10 mouse cellular contexts compared by ENCODE assay signal in genomic region chr4:117139217-117139612, GRCm38 (mm10). TPM values are rescaled to one million over a fixed set of nuclear protein-coding genes. Genes with fewer than 3 reads are reported as not detected.
DNase-seq lines count a peak whose midpoint lies in the region; ATAC-seq and TF ChIP-seq lines count a peak whose summit lies in the region.
"Had no signal": no experiment of that assay in that cellular context is flagged by ENCODE, and none has a peak within 500 bp of the region (broad histone marks: within the 10 kb centered on the region; RNA-seq: fewer than 3 reads in every experiment).

No protein-coding gene starts in this region.

- ATAC-seq in hindbrain, postnatal 0 days: peak; percentile 55; the same call in 1 of the 2 replicates
- no peak for ATAC-seq in hindbrain, embryonic 13.5 days (ENCODE audit: low FRiP score)
- ATAC-seq in liver, embryonic 14.5 days (ENCODE audit: insufficient read depth): no peak
- ATAC-seq in stomach, postnatal 0 days (ENCODE audit: low FRiP score, low TSS enrichment): no peak

- no peak for TF ChIP-seq POLR2A in ES-Bruce4 (IDR thresholded peaks at IDR 0.05; ENCODE audit: insufficient read depth, low read length)
- no peak for TF ChIP-seq POLR2A in cortical plate, adult 2 months (IDR thresholded peaks at IDR 0.05; ENCODE audit: extremely low read depth, insufficient read depth, low read length)

- 1% methylated on average over 2 of the region's 2 CpGs for WGBS in hindbrain, postnatal 0 days
- 1% methylated on average over 2 of the region's 2 CpGs for WGBS in hindbrain, embryonic 13.5 days
- 3% methylated on average over 2 of the region's 2 CpGs for WGBS in liver, embryonic 14.5 days (ENCODE audit: insufficient replicate concordance)
- WGBS in stomach, postnatal 0 days: 0% methylated on average over 2 of the region's 2 CpGs

- H3K36me3 ChIP-seq in hindbrain, postnatal 0 days (ENCODE audit: insufficient read depth, low read length): no peaks in the 10 kb centered on the region
- H3K36me3 ChIP-seq in hindbrain, embryonic 13.5 days: no peaks in the 10 kb centered on the region
- H3K36me3 ChIP-seq in ES-Bruce4 (ENCODE audit: control insufficient read depth, insufficient read depth, low read length, poor library complexity, severe bottlenecking): no peaks in the 10 kb centered on the region
- no peaks in the 10 kb centered on the region for H3K36me3 ChIP-seq in liver, embryonic 14.5 days (replicated peaks; ENCODE audit: control insufficient read depth, insufficient read depth, low read depth)
- H3K36me3 ChIP-seq in stomach, postnatal 0 days (ENCODE audit: control insufficient read depth, insufficient read depth, low read length): no peaks in the 10 kb centered on the region
- H3K36me3 ChIP-seq: lung, embryonic 15.5 days had no signal

- peak; percentile 66 for DNase-seq in hindbrain, postnatal 0 days (ENCODE audit: low spot score)
- DNase-seq in liver, embryonic 14.5 days (ENCODE audit: low read depth in 3 of 3, low spot score in 3 of 3): peak in 1 of 3 experiments; percentile 59
- peak; percentile 52 for DNase-seq in stomach, postnatal 0 days (ENCODE audit: low spot score)
- DNase-seq in left cerebral cortex, postnatal 10 days (ENCODE audit: extremely low spot score in 1 of 2, low spot score in 2 of 2): no peak
- DNase-seq in frontal cortex, postnatal 36 days (ENCODE audit: low spot score in 2 of 2): no peak

- intact Hi-C loops in left cerebral cortex, postnatal 10 days (cut with DNase I): loop anchor here (10.0 kb wide), 1 partner anchor 314 kb away; the partner anchor contains the start of gene Hpdl

- no peaks in the 10 kb centered on the region for H3K4me1 ChIP-seq in hindbrain, postnatal 0 days (ENCODE audit: insufficient read depth, low read length)
- peaks cover 4% of the 10 kb centered on the region for H3K4me1 ChIP-seq in hindbrain, embryonic 13.5 days (replicated peaks)
- H3K4me1 ChIP-seq in ES-Bruce4 (ENCODE audit: control insufficient read depth, insufficient read depth, low read length): peaks cover 4% of the 10 kb centered on the region
- no peaks in the 10 kb centered on the region for H3K4me1 ChIP-seq in cortical plate, adult 2 months (ENCODE audit: control insufficient read depth, insufficient read depth, low read length)
- peaks cover 2 to 19% of the 10 kb centered on the region in 2 experiments for H3K4me1 ChIP-seq in liver, embryonic 14.5 days (replicated peaks; ENCODE audit: control insufficient read depth in 2 of 2, insufficient read depth in 2 of 2, low read length in 1 of 2)
- H3K4me1 ChIP-seq in stomach, postnatal 0 days (replicated peaks; ENCODE audit: control insufficient read depth, insufficient read depth): no peaks in the 10 kb centered on the region

- TF ChIP-seq EP300 in ES-Bruce4 (IDR thresholded peaks at IDR 0.05; ENCODE audit: insufficient read depth, low read depth, low read length): 0 out of 2 replicates have a peak, but pooled peaks have one; percentile 21
- no peak for TF ChIP-seq EP300 in liver, embryonic 14.5 days (IDR thresholded peaks at IDR 0.05; ENCODE audit: low read depth)
- no peak for TF ChIP-seq EP300 in stomach, postnatal 0 days (optimal IDR thresholded peaks at IDR 0.05)

- H3K9ac ChIP-seq in hindbrain, postnatal 0 days (replicated peaks; ENCODE audit: low read length): no peak overlapping the region
- H3K9ac ChIP-seq in hindbrain, embryonic 13.5 days: no peak overlapping the region
- peak overlapping the region; percentile 39; the same call in 1 of the 2 replicates for H3K9ac ChIP-seq in ES-Bruce4 (ENCODE audit: low read depth, poor library complexity, severe bottlenecking)
- no peak overlapping the region for H3K9ac ChIP-seq in liver, embryonic 14.5 days (replicated peaks)
- H3K9ac ChIP-seq in stomach, postnatal 0 days (ENCODE audit: low read length): no peak overlapping the region
- H3K9ac ChIP-seq: lung, embryonic 15.5 days had no signal

- no peak overlapping the region for H3K4me2 ChIP-seq in hindbrain, postnatal 0 days (ENCODE audit: low read depth, low read length)
- H3K4me2 ChIP-seq in hindbrain, embryonic 13.5 days: no peak overlapping the region
- H3K4me2 ChIP-seq in liver, embryonic 14.5 days (ENCODE audit: low read depth): no peak overlapping the region
- H3K4me2 ChIP-seq in stomach, postnatal 0 days (replicated peaks; ENCODE audit: low read depth): no peak overlapping the region
- H3K4me2 ChIP-seq: lung, embryonic 15.5 days had no signal

- H3K9me3 ChIP-seq in hindbrain, postnatal 0 days (ENCODE audit: low read length): no peaks in the 10 kb centered on the region
- no peaks in the 10 kb centered on the region for H3K9me3 ChIP-seq in hindbrain, embryonic 13.5 days
- H3K9me3 ChIP-seq in ES-Bruce4 (replicated peaks; ENCODE audit: control insufficient read depth, insufficient read depth, low read length, poor library complexity, severe bottlenecking): no peaks in the 10 kb centered on the region
- no peaks in the 10 kb centered on the region for H3K9me3 ChIP-seq in liver, embryonic 14.5 days (ENCODE audit: control insufficient read depth, low read length)
- no peaks in the 10 kb centered on the region for H3K9me3 ChIP-seq in stomach, postnatal 0 days (ENCODE audit: control insufficient read depth, low read length)
- H3K9me3 ChIP-seq: lung, embryonic 15.5 days had no signal

- no peaks in the 10 kb centered on the region for H3K27me3 ChIP-seq in hindbrain, postnatal 0 days (ENCODE audit: insufficient read depth, low read length)
- H3K27me3 ChIP-seq in hindbrain, embryonic 13.5 days: peaks cover 13% of the 10 kb centered on the region; the same call in 1 of the 2 replicates
- H3K27me3 ChIP-seq in ES-Bruce4 (ENCODE audit: control insufficient read depth, insufficient read depth, low read length, poor library complexity, severe bottlenecking): no peaks in the 10 kb centered on the region
- no peaks in the 10 kb centered on the region for H3K27me3 ChIP-seq in liver, embryonic 14.5 days (ENCODE audit: control insufficient read depth, insufficient read depth, low read length)
- H3K27me3 ChIP-seq in stomach, postnatal 0 days (ENCODE audit: control insufficient read depth, insufficient read depth, low read length): no peaks in the 10 kb centered on the region
- H3K27me3 ChIP-seq: lung, embryonic 15.5 days had no signal

- TF ChIP-seq CTCF in hindbrain, postnatal 0 days (IDR thresholded peaks at IDR 0.05; ENCODE audit: low read depth): peak; percentile 77
- TF ChIP-seq CTCF in ES-Bruce4 (IDR thresholded peaks at IDR 0.05; ENCODE audit: low read depth, low read length): peak; percentile 73
- peak; percentile 67 for TF ChIP-seq CTCF in cortical plate, adult 2 months (IDR thresholded peaks at IDR 0.05; ENCODE audit: extremely low read depth, insufficient read depth, low read length)
- TF ChIP-seq CTCF in liver, embryonic 14.5 days (IDR thresholded peaks at IDR 0.05; ENCODE audit: low read depth): peak; percentile 89
- peak; percentile 86 for TF ChIP-seq CTCF in stomach, postnatal 0 days (IDR thresholded peaks at IDR 0.05; ENCODE audit: low read depth)

- no peak overlapping the region for H3K27ac ChIP-seq in hindbrain, postnatal 0 days
- H3K27ac ChIP-seq in hindbrain, embryonic 13.5 days: no peak overlapping the region
- H3K27ac ChIP-seq in ES-Bruce4 (ENCODE audit: insufficient read depth, low read length): peak overlapping the region; percentile 92
- H3K27ac ChIP-seq in cortical plate, adult 2 months (ENCODE audit: insufficient read depth, low read length): no peak overlapping the region
- no peak overlapping the region; the same call in 1 of the 2 replicates for H3K27ac ChIP-seq in liver, embryonic 14.5 days
- H3K27ac ChIP-seq in stomach, postnatal 0 days (replicated peaks): no peak overlapping the region
- H3K27ac ChIP-seq: lung, embryonic 15.5 days had no signal

- H3K4me3 ChIP-seq in hindbrain, postnatal 0 days (ENCODE audit: low read length): no peak overlapping the region
- H3K4me3 ChIP-seq in hindbrain, embryonic 13.5 days: no peak overlapping the region
- H3K4me3 ChIP-seq in ES-Bruce4 (ENCODE audit: low read depth, low read length): no peak overlapping the region
- no peak overlapping the region for H3K4me3 ChIP-seq in cortical plate, adult 2 months (ENCODE audit: insufficient read depth, low read length)
- H3K4me3 ChIP-seq in liver, embryonic 14.5 days (ENCODE audit: insufficient read depth in 1 of 2, low read depth in 2 of 2, low read length in 2 of 2): no peak overlapping the region
- no peak overlapping the region for H3K4me3 ChIP-seq in stomach, postnatal 0 days (ENCODE audit: low read depth, low read length)
- H3K4me3 ChIP-seq: erythroblast, embryonic 14.5 days; lung, embryonic 15.5 days had no signal

RNA-seq across cellular contexts. Expression of gene Plk3, which starts 5.5 kb away (rescaled TPM):
- total RNA-seq in hindbrain, postnatal 0 days (2014; rRNA removed): 23.9 and 29.8 TPM in 2 replicates
- 26.8 and 29.1 TPM in 2 replicates for polyA plus RNA-seq in hindbrain, postnatal 0 days (2015; fragmentation: Nextera tagmentation; extraction: Ambion mirVana)
- polyA plus RNA-seq in hindbrain, embryonic 13.5 days (2015; fragmentation: Nextera tagmentation; extraction: Ambion mirVana): 16.2 and 16.6 TPM in 2 replicates
- 12.1 and 12.5 TPM in 2 replicates for polyA plus RNA-seq in ES-Bruce4 (2011; ENCODE audit: insufficient read depth, insufficient read length, low read depth, missing spikeins)
- 16.0 and 19.5 TPM in 2 replicates for polyA plus RNA-seq in cortical plate, adult 2 months (2012; rRNA removed)
- polyA plus RNA-seq in liver, embryonic 14.5 days (2012; rRNA removed): 1.7 and 2.0 TPM in 2 replicates
- polyA plus RNA-seq in liver, embryonic 14.5 days (2014; fragmentation: Nextera tagmentation; extraction: Ambion mirVana): 1.1 TPM in 2 replicates
- polyA plus RNA-seq in stomach, postnatal 0 days (2015; fragmentation: Nextera tagmentation; extraction: Ambion mirVana): 18.1 and 18.7 TPM in 2 replicates
- 10 to 100 TPM; 17.7 to 19.9 TPM for total RNA-seq in left cerebral cortex, postnatal 10 days (2021)

RNA-seq across cellular contexts. Expression of gene Tctex1d4, which starts 12.6 kb away (rescaled TPM):
- total RNA-seq in hindbrain, postnatal 0 days (2014; rRNA removed): 2.0 and 5.8 TPM in 2 replicates
- 2.0 and 2.8 TPM in 2 replicates for polyA plus RNA-seq in hindbrain, postnatal 0 days (2015; fragmentation: Nextera tagmentation; extraction: Ambion mirVana)
- 0.86 TPM in 1 of 2 replicates, not detected in the other for polyA plus RNA-seq in hindbrain, embryonic 13.5 days (2015; fragmentation: Nextera tagmentation; extraction: Ambion mirVana)
- not detected in 2 replicates for polyA plus RNA-seq in ES-Bruce4 (2011; ENCODE audit: insufficient read depth, insufficient read length, low read depth, missing spikeins)
- 0.68 and 1.8 TPM in 2 replicates for polyA plus RNA-seq in cortical plate, adult 2 months (2012; rRNA removed)
- polyA plus RNA-seq in liver, embryonic 14.5 days (2012; rRNA removed): not detected in 2 replicates
- not detected in 2 replicates for polyA plus RNA-seq in liver, embryonic 14.5 days (2014; fragmentation: Nextera tagmentation; extraction: Ambion mirVana)
- 0.58 and 0.62 TPM in 2 replicates for polyA plus RNA-seq in stomach, postnatal 0 days (2015; fragmentation: Nextera tagmentation; extraction: Ambion mirVana)
- under 1 TPM in 1 of 2 experiments, not detected in 1; 0.47 TPM for total RNA-seq in left cerebral cortex, postnatal 10 days (2021)
- polyA plus RNA-seq: erythroblast, embryonic 14.5 days had no signal

RNA-seq across cellular contexts. Expression of gene Btbd19, which starts 13.7 kb away (rescaled TPM):
- 7.8 and 9.1 TPM in 2 replicates for total RNA-seq in hindbrain, postnatal 0 days (2014; rRNA removed)
- 4.9 and 5.4 TPM in 2 replicates for polyA plus RNA-seq in hindbrain, postnatal 0 days (2015; fragmentation: Nextera tagmentation; extraction: Ambion mirVana)
- 3.9 and 4.2 TPM in 2 replicates for polyA plus RNA-seq in hindbrain, embryonic 13.5 days (2015; fragmentation: Nextera tagmentation; extraction: Ambion mirVana)
- polyA plus RNA-seq in ES-Bruce4 (2011; ENCODE audit: insufficient read depth, insufficient read length, low read depth, missing spikeins): 60.9 and 65.8 TPM in 2 replicates
- polyA plus RNA-seq in cortical plate, adult 2 months (2012; rRNA removed): 14.6 and 14.9 TPM in 2 replicates
- 2.7 and 2.9 TPM in 2 replicates for polyA plus RNA-seq in liver, embryonic 14.5 days (2012; rRNA removed)
- 2.3 and 2.5 TPM in 2 replicates for polyA plus RNA-seq in liver, embryonic 14.5 days (2014; fragmentation: Nextera tagmentation; extraction: Ambion mirVana)
- polyA plus RNA-seq in stomach, postnatal 0 days (2015; fragmentation: Nextera tagmentation; extraction: Ambion mirVana): 5.7 and 5.9 TPM in 2 replicates
- total RNA-seq in left cerebral cortex, postnatal 10 days (2021): 10 to 100 TPM; 11.9 to 12.0 TPM

RNA-seq across cellular contexts. Expression of gene Rps8, which starts 16.8 kb away (rescaled TPM):
- total RNA-seq in hindbrain, postnatal 0 days (2014; rRNA removed): 463 and 470 TPM in 2 replicates
- 523 and 530 TPM in 2 replicates for polyA plus RNA-seq in hindbrain, postnatal 0 days (2015; fragmentation: Nextera tagmentation; extraction: Ambion mirVana)
- polyA plus RNA-seq in hindbrain, embryonic 13.5 days (2015; fragmentation: Nextera tagmentation; extraction: Ambion mirVana): 576 and 608 TPM in 2 replicates
- 2,253 and 2,515 TPM in 2 replicates for polyA plus RNA-seq in ES-Bruce4 (2011; ENCODE audit: insufficient read depth, insufficient read length, low read depth, missing spikeins)
- 499 and 554 TPM in 2 replicates for polyA plus RNA-seq in cortical plate, adult 2 months (2012; rRNA removed)
- 908 and 935 TPM in 2 replicates for polyA plus RNA-seq in liver, embryonic 14.5 days (2012; rRNA removed)
- 901 and 915 TPM in 2 replicates for polyA plus RNA-seq in liver, embryonic 14.5 days (2014; fragmentation: Nextera tagmentation; extraction: Ambion mirVana)
- polyA plus RNA-seq in stomach, postnatal 0 days (2015; fragmentation: Nextera tagmentation; extraction: Ambion mirVana): 752 and 809 TPM in 2 replicates
- 100 to 1,000 TPM; 554 to 567 TPM for total RNA-seq in left cerebral cortex, postnatal 10 days (2021)

RNA-seq across cellular contexts. Expression of gene Kif2c, which starts 43.2 kb away (rescaled TPM):
- total RNA-seq in hindbrain, postnatal 0 days (2014; rRNA removed): 5.0 and 8.4 TPM in 2 replicates
- polyA plus RNA-seq in hindbrain, postnatal 0 days (2015; fragmentation: Nextera tagmentation; extraction: Ambion mirVana): 6.9 and 10.1 TPM in 2 replicates
- polyA plus RNA-seq in hindbrain, embryonic 13.5 days (2015; fragmentation: Nextera tagmentation; extraction: Ambion mirVana): 14.6 and 16.5 TPM in 2 replicates
- polyA plus RNA-seq in ES-Bruce4 (2011; ENCODE audit: insufficient read depth, insufficient read length, low read depth, missing spikeins): 109 and 112 TPM in 2 replicates
- 0.40 and 0.54 TPM in 2 replicates for polyA plus RNA-seq in cortical plate, adult 2 months (2012; rRNA removed)
- polyA plus RNA-seq in liver, embryonic 14.5 days (2012; rRNA removed): 13.2 and 19.4 TPM in 2 replicates
- polyA plus RNA-seq in liver, embryonic 14.5 days (2014; fragmentation: Nextera tagmentation; extraction: Ambion mirVana): 30.1 and 31.3 TPM in 2 replicates
- polyA plus RNA-seq in stomach, postnatal 0 days (2015; fragmentation: Nextera tagmentation; extraction: Ambion mirVana): 7.9 and 11.5 TPM in 2 replicates
- 1 to 10 TPM; 1.1 to 2.2 TPM for total RNA-seq in left cerebral cortex, postnatal 10 days (2021)

Comparison
In these comparisons a context has a peak if more than half of its experiments do, and no peak if none do; other contexts are left out.
1. DNase-seq: peak in hindbrain, postnatal 0 days (single experiment) and stomach, postnatal 0 days (single experiment); none in left cerebral cortex, postnatal 10 days (0 of 2) and frontal cortex, postnatal 36 days (0 of 2).
2. Peak in every context shown above with its lines, with median percentiles within 50 percentile points of each other: CTCF ChIP-seq.